Mouse (Mus musculus) lung, postnatal 0 days (tissue): ENCODE measurements around the gene Krt36. TPM values are rescaled to one million over a fixed set of nuclear protein-coding genes. Genes with fewer than 3 reads are reported as not detected.

Experiments used
- ATAC-seq: fragments of 200-750 bp; cut with Nextera tagmentation; 2 replicates; pipeline ENCODE4 v1.8.0; 2017; ENCODE audit warnings: moderate library complexity
- DNase-seq: peaks from one replicate; pipeline ENCODE4 v3.0.0-alpha.2; 2016; ENCODE audit warnings: low spot score
- H3K27ac ChIP-seq: fragments of 300-500 bp; sonication (generic); 2 replicates; pipeline ENCODE4 v1.5.1; 2014; ENCODE audit warnings: antibody characterized with exemption, mild to moderate bottlenecking, low read length, mixed read lengths
- H3K27me3 ChIP-seq: fragments of 300-500 bp; sonication (generic); replicated peaks from 2 replicates; pipeline ENCODE4 v1.6.1; 2014; ENCODE audit warnings: low read length, mixed read lengths; ENCODE audit not compliant: insufficient read depth
- H3K36me3 ChIP-seq: fragments of 300-500 bp; sonication (generic); 2 replicates; pipeline ENCODE4 v1.6.1; 2014; ENCODE audit warnings: low read length, mixed read lengths; ENCODE audit not compliant: insufficient read depth
- H3K4me1 ChIP-seq: fragments of 300-500 bp; sonication (generic); 2 replicates; pipeline ENCODE4 v1.6.1; 2014; ENCODE audit warnings: antibody characterized with exemption, low read depth, low read length, mixed read lengths; ENCODE audit not compliant: insufficient read depth
- H3K4me2 ChIP-seq: fragments of 300-500 bp; sonication (generic); replicated peaks from 2 replicates; pipeline ENCODE4 v1.6.1; 2014; ENCODE audit warnings: low read depth, mild to moderate bottlenecking, low read length, moderate library complexity, mixed read lengths
- H3K4me3 ChIP-seq: fragments of 300-500 bp; sonication (generic); 2 replicates; pipeline ENCODE4 v1.5.1; 2014; ENCODE audit warnings: low read depth, low read length
- H3K9ac ChIP-seq: fragments of 300-500 bp; sonication (generic); replicated peaks from 2 replicates; pipeline ENCODE4 v1.6.1; 2014; ENCODE audit warnings: low read depth, mild to moderate bottlenecking
- H3K9me3 ChIP-seq: fragments of 300-500 bp; sonication (generic); 2 replicates; pipeline ENCODE4 v1.6.1; 2016; ENCODE audit warnings: low read length, mixed read lengths
- CTCF ChIP-seq: IDR thresholded peaks from 2 replicates; pipeline ENCODE4 v1.5.1; 2016; ENCODE audit warnings: antibody characterized with exemption, mild to moderate bottlenecking
- EP300 ChIP-seq: IDR thresholded peaks from 2 replicates; pipeline ENCODE4 v1.6.1; 2016; ENCODE audit warnings: antibody characterized with exemption, mild to moderate bottlenecking, control low read depth
- WGBS: fragments of 180-500 bp; shearing (Covaris S2); extraction: QIAGEN DNeasy Blood & Tissue Kit; methylation state at CpG from one replicate; pipeline ENCODE4 v1.1.7; 2014; 5-methylcytosine and 5-hydroxymethylcytosine counted together
- polyA plus RNA-seq: library from polyadenylated mRNA; unstranded; fragments of >200 nt; fragmentation: Nextera tagmentation; extraction: Ambion mirVana; gene quantifications from 2 replicates; pipeline ENCODE4 v1.2.1, GENCODE M21; 2015

Krt36 gene
- polyA plus RNA-seq, 1 experiment from 2014 or later, result 0.11 TPM

DNA sequence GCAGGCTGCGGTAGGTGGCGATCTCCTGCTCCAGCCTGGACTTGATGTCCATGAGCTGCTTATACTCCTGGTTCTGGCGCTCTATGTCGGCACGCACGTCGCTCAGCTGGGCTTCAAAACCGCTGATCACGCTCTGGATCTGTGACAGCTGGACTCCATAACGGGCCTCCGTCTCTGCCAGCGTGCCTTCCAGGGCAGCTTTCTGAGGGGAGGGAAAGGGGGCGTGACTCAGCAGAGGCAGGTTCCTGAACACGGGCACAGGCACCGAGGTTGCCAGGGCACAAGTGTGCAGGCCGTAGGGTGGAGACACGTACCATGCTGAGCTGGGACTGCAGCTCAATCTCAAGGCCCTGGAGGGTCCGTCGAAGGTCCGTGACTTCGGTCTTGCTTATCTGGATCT, 35.5 kb upstream of the Krt36 start:
- no peak overlapping the region for H3K9ac ChIP-seq
- ATAC-seq (no peak), DNase-seq (no peak)
- no peaks in the 10 kb centered on the region for H3K36me3 ChIP-seq
- H3K4me3 ChIP-seq, result no peak overlapping the region
- 67% methylated on average over 21 of the region's 21 CpGs for WGBS
- no peak overlapping the region for H3K4me2 ChIP-seq
- H3K27me3 ChIP-seq, result peaks cover 7% of the 10 kb centered on the region; the same call in 1 of the 2 replicates
- H3K27ac ChIP-seq, result no peak overlapping the region
- H3K9me3 ChIP-seq, result no peaks in the 10 kb centered on the region
- TF ChIP-seq CTCF (no peak), EP300 (no peak)
- H3K4me1 ChIP-seq, result no peaks in the 10 kb centered on the region

DNA sequence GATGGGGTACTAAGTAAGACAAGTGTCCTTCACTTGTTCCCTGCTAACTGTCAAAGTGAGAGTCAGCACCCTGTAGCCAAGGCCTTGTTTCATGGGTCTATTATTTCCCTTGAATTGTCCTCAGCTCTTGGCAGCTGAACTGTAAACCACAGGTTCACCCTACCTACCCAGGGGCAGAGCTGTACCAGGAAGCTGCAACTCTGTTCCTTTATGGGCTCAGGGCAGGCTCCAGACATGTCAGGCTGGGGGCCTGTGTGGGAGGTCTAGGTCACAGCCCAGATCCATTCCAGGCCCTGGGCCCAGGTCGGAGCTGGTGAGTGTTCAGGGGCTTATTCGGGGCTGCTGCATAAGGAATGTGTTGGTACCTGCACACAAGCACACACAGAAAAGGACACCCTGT, 34.0 kb upstream of the Krt36 start:
- Histone ChIP-seq H3K36me3 (no peaks in the 10 kb centered on the region), H3K27ac (peak overlapping the region; percentile 26; the same call in 1 of the 2 replicates), H3K9me3 (no peaks in the 10 kb centered on the region), H3K9ac (no peak overlapping the region), H3K27me3 (no peaks in the 10 kb centered on the region), H3K4me3 (no peak overlapping the region), H3K4me1 (no peaks in the 10 kb centered on the region), H3K4me2 (no peak overlapping the region)
- ATAC-seq, result peak; percentile 20; the same call in 1 of the 2 replicates
- no peak for DNase-seq
- no peak for TF ChIP-seq CTCF
- no peak for TF ChIP-seq EP300
- 52% methylated on average over 2 of the region's 2 CpGs for WGBS

DNA sequence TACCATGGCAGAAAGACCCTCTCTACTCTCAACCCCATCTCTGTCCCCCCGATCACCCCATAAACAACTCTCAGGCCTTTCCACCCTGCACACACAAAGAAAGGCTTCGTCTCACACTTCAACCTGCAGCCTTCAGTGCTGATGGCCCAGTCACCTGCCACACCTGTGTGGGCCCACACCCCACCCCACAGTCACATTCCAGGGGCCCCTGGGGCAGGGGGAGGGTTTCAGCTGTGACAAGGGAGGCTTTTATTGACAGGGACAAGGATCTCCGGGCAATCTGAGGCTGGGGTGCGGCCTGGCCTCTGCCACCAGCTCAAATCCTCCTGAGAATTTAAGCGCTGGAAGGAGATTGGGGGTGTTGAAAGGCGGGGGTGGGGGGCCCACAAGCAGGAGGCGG, 33.4 kb upstream of the Krt36 start:
- peak; percentile 68 for ATAC-seq
- no peak for TF ChIP-seq CTCF
- no peak for TF ChIP-seq EP300

DNA sequence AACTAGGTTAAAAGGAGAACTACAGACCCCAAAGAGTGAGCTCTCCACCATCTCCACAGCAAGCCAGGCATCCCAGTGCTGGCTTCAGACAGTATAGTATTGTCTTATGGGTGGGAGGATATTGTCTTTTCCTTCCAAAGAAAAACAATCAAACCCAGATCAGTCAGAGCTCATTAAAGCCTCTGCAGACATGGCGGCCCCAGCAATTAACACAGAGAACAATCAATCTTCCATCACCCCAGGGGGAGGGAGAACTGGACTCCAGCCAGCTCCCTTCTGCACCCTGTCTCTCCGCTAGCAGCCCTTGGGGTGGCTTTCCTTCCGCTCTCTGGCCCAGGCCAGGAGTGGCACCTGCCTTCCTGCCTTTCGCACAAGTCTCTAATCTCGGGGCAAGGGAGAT, 32.3 kb upstream of the Krt36 start:
- Histone ChIP-seq H3K4me1 (no peaks in the 10 kb centered on the region), H3K27ac (no peak overlapping the region), H3K9me3 (no peaks in the 10 kb centered on the region), H3K36me3 (no peaks in the 10 kb centered on the region), H3K4me2 (no peak overlapping the region), H3K9ac (no peak overlapping the region), H3K4me3 (no peak overlapping the region), H3K27me3 (no peaks in the 10 kb centered on the region)
- 29% methylated on average over 5 of the region's 5 CpGs for WGBS
- DNase-seq (no peak), ATAC-seq (no peak)
- TF ChIP-seq CTCF (no peak), EP300 (no peak)

More for the DNA sequence above, 33.4 kb upstream of the Krt36 start:
- Histone ChIP-seq H3K9me3 (no peaks in the 10 kb centered on the region), H3K27ac (0 out of 2 replicates have a peak overlapping the region, but pooled peaks have one; percentile 26), H3K9ac (no peak overlapping the region), H3K4me2 (no peak overlapping the region), H3K4me1 (no peaks in the 10 kb centered on the region), H3K36me3 (no peaks in the 10 kb centered on the region), H3K27me3 (no peaks in the 10 kb centered on the region), H3K4me3 (no peak overlapping the region)
- 42% methylated on average over 7 of the region's 7 CpGs for WGBS
- no peak for DNase-seq

DNA sequence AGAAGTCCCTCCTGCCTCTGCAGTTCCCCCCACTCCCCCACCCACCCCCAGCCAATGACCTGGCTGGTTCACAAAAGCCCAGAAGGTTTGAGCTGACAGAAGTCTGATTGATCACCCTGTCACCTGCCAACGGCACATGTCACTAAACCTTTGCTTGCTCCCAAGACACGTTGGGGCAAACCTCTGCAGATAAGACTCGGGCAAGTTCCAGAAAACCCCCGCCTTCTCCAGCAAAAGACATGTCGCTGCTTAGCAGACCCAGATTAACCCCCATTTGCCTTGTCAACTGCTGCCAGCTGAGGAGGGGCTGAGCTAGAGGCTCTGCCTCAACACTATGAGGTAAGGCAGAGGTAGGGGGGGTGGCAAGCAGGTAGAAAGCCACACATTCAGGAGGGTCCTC, 31.1 kb upstream of the Krt36 start:
- Histone ChIP-seq H3K27ac (no peak overlapping the region), H3K27me3 (no peaks in the 10 kb centered on the region)
- no peak for ATAC-seq

DNA sequence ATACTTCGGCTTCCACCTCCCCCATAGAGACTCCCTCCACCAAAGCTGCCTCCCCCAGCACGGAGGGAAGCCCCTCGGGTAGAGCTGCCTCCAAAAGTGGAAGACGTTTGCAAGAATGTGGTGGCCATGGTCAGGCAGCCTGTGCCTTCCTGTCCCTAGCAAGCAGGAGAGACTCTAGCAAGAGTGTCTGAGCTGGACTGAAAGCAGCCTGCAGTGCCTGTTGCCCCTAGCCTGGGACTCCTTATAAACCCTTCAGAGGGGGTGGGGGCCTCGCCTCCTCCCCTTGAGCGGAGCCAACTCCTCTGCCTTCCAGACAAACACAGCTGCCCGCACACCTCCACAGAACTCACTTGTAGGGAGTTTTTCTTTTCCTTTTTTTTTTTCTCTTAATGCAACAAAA, 30.3 kb upstream of the Krt36 start, which contains the start of gene Krt15:
Gene Krt15, minus strand, starts transcription at position 198 of the 400 bp plus-strand sequence.
- Histone ChIP-seq H3K4me1 (no peaks in the 10 kb centered on the region), H3K9me3 (no peaks in the 10 kb centered on the region), H3K9ac (no peak within 1 kb of the TSS), H3K27ac (no peak within 1 kb of the TSS), H3K4me2 (no peak within 1 kb of the TSS), H3K4me3 (no peak within 1 kb of the TSS), H3K36me3 (no peaks in the 10 kb centered on the region), H3K27me3 (no peaks in the 10 kb centered on the region)
- ATAC-seq (no peak), DNase-seq (no peak)
- 49% methylated on average over 7 of the region's 7 CpGs for WGBS
- TF ChIP-seq EP300 (no peak), CTCF (no peak)

More for the DNA sequence above, 31.1 kb upstream of the Krt36 start:
- H3K4me1 ChIP-seq, result no peaks in the 10 kb centered on the region
- no peak overlapping the region for H3K9ac ChIP-seq
- no peak overlapping the region for H3K4me3 ChIP-seq
- no peak for TF ChIP-seq CTCF
- TF ChIP-seq EP300, result no peak
- no peaks in the 10 kb centered on the region for H3K36me3 ChIP-seq
- H3K4me2 ChIP-seq, result no peak overlapping the region
- 29% methylated on average over 5 of the region's 5 CpGs for WGBS
- H3K9me3 ChIP-seq, result no peaks in the 10 kb centered on the region
- DNase-seq, result no peak

DNA sequence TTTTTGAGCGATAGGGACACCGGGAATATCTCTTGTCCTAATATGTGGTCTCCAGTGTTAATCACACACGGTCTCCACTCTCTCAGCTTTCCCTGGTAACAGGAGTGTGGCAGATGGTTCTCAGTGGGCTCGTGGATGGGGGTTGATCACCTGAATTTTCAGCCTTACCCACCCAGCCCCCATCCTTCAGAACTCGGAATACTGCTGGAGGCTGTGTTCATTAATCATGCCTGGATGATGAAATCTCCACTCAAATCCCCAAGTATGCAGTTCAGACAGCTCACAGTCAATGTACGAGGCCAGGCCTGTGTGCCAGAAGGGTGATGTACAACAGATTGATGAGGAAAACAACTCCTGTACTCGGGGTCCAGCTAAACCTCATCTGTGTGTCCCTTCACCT, 19.5 kb upstream of the Krt36 start:
- ATAC-seq (no peak), DNase-seq (peak; percentile 27)
- H3K9ac ChIP-seq, result no peak overlapping the region
- H3K36me3 ChIP-seq, result no peaks in the 10 kb centered on the region
- no peak overlapping the region for H3K4me3 ChIP-seq
- H3K27me3 ChIP-seq, result no peaks in the 10 kb centered on the region
- H3K4me1 ChIP-seq, result 0 out of 2 replicates have a peak, but pooled peaks cover 2% of the 10 kb centered on the region
- 65% methylated on average over 7 of the region's 7 CpGs for WGBS
- no peak overlapping the region for H3K4me2 ChIP-seq
- no peaks in the 10 kb centered on the region for H3K9me3 ChIP-seq
- TF ChIP-seq CTCF (no peak), EP300 (no peak)
- H3K27ac ChIP-seq, result no peak overlapping the region
